Mouse (Mus musculus) telencephalon, adult 2 months (tissue): ENCODE measurements around the gene Spns3.
"Not testable (repeated sequence)": the region's sequence is repeated elsewhere in the genome, so short reads cannot be mapped to it uniquely, and the experiment has no call there.

Experiments used
- DNase-seq: peaks from one replicate; pipeline ENCODE4 v3.0.0-alpha.2; 2011; ENCODE audit warnings: low read depth, low spot score

Spns3 gene

DNA sequence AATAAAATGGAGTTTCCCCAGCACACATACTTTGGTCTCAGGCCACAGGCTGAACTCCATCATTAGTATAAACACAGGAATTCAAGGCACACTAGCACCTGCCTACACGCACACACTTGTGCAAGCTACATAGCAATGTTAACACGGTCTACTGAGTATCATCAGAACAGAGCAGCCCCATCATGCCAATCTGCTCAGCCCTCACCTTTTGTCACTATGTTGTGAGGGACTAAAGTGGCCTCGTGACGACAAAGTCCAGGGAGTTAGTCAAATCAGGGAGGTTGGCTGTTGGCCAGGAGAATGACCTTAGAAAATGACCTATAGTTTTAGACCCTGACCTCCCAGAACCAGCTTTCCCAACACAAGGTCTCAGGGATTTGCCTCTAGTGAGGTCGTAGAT, 7.8 kb upstream of the Spns3 start:
- no peak for DNase-seq

DNA sequence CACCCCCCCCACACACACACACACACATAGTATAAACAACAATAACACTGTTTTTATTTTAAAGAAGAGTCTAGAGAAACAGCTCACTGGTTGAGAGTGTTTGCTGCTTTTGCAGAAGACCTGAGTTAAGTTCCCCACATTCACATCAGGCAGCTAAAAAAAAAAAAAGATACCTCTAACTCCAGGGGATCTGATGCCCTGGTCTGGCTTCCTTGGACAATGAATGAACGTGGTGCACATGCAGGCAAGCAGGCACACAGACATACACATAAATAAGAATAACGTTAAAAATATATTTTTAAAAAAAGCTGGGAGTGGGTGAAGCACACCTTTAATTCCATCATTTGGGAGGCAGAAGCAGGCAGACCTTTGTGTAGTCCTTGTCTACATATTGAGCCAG, 6.6 kb upstream of the Spns3 start:
- no peak for DNase-seq

DNA sequence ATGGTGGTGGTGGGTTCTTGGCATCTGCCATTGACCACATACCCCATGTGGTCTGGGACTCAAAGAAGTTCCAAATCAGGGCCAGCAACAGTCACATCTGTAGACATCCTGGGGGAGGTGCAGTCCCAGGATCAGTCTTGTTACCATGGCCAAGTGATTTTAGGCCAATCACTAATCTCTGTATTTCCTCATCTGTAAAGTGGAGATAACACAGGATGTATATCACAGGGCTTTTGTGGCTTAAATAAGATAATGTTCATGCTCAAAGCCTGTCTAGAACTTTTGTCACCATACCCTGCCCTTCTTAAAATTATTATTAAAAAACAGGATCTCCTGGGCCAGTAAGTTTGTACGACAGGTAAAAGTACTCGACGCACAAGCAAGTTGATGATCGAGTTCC, 6.2 kb upstream of the Spns3 start:
- no peak for DNase-seq

GRCm38 (mm10) chr11:72551531-72552105, 1.3 kb upstream of the Spns3 start:
- DNase-seq = no peak

DNA sequence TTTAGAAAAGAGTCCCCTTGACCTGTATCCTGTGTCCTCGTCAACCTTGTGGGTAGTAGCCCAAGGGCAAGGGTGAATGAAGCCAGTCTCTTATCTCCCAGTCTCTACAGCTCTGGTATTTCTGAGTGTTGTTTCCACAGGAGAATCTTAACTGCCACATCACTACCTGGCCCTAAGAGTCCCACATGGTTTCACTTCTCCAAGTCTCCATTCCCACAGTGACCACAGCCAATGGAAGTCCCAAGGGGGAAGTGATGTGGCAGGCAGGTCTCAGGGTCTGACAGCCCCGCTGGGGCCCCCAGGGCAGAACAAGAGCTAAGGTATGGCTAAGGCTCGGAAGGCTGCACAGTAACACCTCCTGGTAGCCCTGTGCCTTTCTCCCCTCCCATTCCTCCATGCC, 3.1 kb downstream of the Spns3 start:
- DNase-seq = no peak

DNA sequence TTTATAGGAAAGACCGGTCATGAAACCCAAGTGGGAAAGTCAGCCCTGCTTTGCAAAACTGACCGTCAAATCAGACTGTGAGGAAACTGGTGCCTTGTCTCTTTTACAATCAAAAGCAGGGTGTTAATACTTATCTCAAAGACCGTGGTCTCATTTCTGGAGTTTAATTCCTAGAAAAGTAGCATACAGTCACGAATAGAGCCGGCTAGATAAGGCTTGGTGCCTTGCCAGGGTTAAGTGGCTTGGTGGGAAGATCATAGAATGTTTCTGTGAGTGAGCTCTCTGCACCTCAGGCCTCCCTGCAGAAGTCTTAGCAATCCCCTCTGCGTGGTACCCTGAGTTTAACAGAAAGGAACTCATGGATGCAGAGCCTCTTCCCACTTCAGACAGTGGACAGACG, 5.6 kb downstream of the Spns3 start:
- no peak for DNase-seq

DNA sequence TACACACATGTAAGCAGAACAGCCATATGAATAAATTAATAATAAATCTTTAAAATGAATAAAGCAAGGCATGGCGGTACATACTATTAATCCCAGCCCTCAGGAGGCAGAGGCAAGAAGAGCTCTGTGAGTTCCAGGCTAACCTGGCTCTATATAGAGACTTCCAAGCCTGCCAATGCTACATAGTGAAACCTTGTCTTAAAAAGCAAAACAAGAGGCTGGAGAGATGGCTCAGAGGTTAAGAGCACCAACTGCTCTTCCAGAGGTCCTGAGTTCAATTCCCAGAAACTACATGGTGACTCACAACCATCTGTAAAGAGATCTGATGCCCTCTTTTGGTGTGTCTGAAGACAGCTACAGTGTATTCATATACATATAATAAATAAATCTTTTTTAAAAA, 6.6 kb downstream of the Spns3 start:
- DNase-seq = not testable (repeated sequence)

DNA sequence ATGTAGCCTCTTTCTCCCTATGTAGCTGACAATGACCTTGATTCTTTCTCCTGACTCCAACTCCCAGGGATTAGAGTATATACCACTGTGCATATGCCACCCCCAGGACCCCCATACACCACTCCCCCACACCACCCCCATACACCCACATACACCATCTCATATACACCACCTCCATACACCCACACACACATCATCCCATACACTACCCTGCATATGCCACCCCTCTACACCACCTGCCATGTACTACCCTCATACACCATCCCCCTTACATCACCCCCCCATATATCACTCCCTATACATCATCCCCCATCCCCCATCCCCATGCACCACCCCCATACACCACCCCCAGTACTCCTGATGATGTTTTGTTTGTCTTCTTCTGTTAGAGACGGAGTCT, 7.7 kb downstream of the Spns3 start:
- DNase-seq = no peak

- DNase-seq = no peak
Observed at GRCm38 (mm10) chr11:72541928-72542327, 8.4 kb downstream of the Spns3 start.

DNA sequence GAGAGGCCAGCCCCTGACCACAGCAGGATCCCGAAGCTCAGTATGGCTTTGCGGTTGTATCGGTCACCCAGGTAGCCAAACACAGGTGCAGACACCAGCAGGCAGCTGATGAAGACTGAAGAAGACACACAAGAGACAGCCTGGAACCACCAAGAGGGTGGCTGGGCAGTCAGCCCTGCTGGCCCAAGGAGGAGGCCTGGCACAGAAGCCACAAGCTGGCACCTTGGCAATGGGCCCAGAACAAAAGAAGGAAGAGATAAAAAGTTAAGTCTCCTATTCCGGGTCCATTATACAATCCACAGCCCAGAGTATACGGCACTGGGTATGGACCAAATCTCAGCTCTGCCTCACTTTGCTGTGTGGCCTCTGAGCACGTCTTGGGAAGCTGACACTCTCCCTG, 9.9 kb downstream of the Spns3 start:
- DNase-seq = no peak

- DNase-seq = no peak
Observed at GRCm38 (mm10) chr11:72538811-72539210, 11.5 kb downstream of the Spns3 start.

DNA sequence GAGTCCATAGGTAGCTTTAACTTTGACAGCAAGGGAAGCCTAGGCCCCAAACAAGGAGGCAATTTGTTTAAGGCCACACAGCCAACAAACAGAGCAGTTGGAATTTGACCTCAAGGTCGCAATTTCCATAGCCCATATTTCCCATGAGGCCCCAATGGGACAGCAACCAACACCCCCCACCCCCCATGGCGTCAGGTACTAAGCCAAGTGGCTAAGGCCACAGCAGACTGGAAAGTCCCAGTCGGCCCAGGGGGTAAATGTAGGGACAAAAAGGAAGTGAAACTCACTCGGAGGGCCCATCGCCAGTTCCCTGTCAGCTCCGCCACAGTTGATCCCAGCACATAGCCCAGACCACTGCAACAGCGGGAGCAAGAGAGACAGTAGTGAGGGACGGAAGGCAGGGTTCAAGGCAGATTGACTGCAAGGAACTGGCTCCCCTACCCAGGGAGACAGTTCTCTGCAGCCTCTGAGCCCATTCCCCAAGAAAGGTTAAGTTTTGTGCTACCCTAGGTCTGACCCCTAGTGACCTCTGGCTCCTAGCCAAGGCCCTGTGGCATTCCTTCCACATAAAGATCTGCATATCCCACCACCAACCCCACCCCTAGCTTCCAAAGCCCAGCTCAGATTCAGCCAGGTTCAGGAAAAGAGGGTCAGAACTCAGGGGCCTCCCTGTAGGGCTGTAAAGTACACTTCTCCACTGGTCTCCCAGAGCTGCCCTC, 12.1 kb downstream of the Spns3 start:
- no peak for DNase-seq

DNA sequence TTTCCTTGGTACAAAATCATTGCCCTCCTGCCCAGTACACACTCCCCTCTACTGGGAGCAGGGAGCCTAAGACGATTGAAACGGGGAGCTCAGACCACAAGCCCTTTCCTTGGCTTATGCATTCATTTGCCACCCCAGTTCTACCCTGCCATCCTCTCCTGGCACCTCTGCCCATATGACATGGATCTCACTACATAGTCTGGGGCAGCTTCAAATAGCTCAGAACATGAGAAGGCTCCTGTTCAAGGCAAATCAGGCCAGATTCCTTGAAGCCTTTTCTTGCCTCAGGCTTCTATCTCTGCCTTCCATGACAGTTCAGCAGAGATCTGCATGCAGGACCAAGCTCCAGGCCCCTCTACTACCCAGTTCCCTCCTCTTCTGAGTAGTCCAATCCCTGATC, 12.8 kb downstream of the Spns3 start:
- DNase-seq = no peak

- DNase-seq = no peak
Observed at GRCm38 (mm10) chr11:72535519-72535918, 14.8 kb downstream of the Spns3 start.

GRCm38 (mm10) chr11:72532890-72533289, 17.4 kb downstream of the Spns3 start:
- DNase-seq = no peak

DNA sequence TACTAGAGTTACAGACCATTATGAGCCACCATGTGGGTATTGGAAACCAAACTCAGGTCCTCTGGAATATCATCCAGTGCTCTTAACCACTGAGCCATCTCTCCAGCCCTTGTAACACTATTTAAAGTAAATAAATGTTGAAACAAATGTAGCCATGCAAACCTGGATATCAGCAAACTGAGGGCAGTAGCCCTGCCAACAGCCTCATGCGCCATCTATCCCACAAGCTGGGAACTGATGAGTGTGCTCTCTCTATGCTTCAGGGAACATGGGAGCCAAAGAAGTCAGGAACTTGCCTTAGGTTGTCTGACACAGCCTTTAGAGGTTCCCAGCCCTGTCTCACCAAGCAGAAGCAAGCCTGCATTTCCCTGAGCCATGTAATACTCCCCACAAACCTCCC, 18.7 kb downstream of the Spns3 start:
- no peak for DNase-seq

DNA sequence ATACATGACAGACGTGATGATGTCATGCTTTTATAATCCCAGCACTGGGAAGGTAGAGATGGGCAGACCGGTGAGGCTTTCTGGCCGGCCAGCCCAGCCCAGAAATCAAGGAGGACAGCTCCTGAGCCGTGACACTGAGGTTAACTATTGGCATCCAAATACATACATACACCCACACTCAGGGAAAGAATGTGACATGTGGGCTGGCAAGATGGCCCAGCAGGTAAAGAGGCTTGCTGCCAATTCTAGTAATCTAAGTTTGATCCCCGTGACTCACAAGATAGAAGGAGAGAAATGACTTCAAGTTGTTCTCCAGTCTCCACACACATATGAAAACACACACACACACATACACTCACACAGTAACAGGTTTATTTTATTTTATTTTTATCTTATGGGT, 19.2 kb downstream of the Spns3 start:
- no peak for DNase-seq

DNA sequence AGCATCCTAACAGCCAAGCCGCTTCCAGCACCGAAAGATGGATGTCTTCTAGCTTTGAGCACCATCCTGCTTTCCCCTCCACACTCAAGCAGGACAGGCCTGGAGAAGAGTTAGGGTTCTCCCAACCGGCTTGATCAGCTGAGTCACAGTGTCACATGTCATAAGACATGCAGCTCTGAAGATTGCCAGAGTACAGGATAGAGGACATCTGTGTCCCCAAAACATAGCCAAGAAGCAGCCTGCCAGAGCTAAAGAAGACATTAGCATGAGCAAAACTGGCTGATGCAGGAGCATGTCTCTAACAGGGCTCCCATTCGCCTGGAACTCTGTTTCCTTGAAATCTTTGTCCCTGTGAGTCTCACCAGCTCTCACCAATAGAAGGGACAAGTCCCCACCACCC, 24.1 kb downstream of the Spns3 start:
- DNase-seq = no peak

DNA sequence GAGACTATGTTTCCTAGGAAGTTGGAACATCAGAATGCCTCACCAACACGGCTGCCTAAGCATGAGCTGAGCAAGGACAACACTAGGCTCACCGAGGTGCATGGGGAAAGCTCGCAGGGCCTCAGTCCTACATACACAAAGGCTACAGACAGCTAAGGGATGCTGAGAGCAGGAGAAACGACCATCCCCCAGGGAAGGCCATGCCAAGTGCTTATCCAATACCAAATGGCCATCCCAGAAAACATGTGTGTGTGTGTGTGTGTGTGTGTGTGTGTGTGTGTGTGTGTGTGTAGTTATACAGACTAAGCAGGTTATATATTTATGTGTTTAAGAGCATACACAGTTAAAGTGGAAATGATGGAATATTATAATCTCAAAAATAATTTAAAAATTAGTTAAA, 26.6 kb downstream of the Spns3 start:
- no peak for DNase-seq

- peak; percentile 68 for DNase-seq
Observed at GRCm38 (mm10) chr11:72522616-72523041, 27.7 kb downstream of the Spns3 start.

- no peak for DNase-seq
Observed at GRCm38 (mm10) chr11:72521598-72522541, 28.4 kb downstream of the Spns3 start.

GRCm38 (mm10) chr11:72519895-72520294, 30.4 kb downstream of the Spns3 start:
- no peak for DNase-seq

- DNase-seq = no peak
Observed at GRCm38 (mm10) chr11:72519189-72519588, 31.1 kb downstream of the Spns3 start.
